Mouse (Mus musculus) limb, embryonic 12.5 days (tissue): ENCODE data around the gene Ccp110. TPM values are rescaled to one million over a fixed set of nuclear protein-coding genes. Genes with fewer than 3 reads are reported as not detected.

Source experiments
- ATAC-seq: fragments of 200-750 bp; cut with Nextera tagmentation; 2 replicates; pipeline ENCODE4 v1.8.0; 2017; ENCODE audit warnings: low read depth, moderate TSS enrichment; ENCODE audit not compliant: insufficient number of reproducible peaks, insufficient read depth, low FRiP score, low TSS enrichment
- H3K27ac ChIP-seq: fragments of 300-500 bp; sonication (generic); 2 replicates; pipeline ENCODE4 v1.5.1; 2016; ENCODE audit warnings: mild to moderate bottlenecking, moderate library complexity
- H3K27me3 ChIP-seq: fragments of 300-500 bp; sonication (generic); 2 replicates; pipeline ENCODE4 v1.6.1; 2016; ENCODE audit warnings: mild to moderate bottlenecking, moderate library complexity
- H3K36me3 ChIP-seq: fragments of 300-500 bp; sonication (generic); 2 replicates; pipeline ENCODE4 v1.6.1; 2016; ENCODE audit warnings: mild to moderate bottlenecking, moderate library complexity
- H3K4me1 ChIP-seq: fragments of 300-500 bp; sonication (generic); replicated peaks from 2 replicates; pipeline ENCODE4 v1.6.1; 2016
- H3K4me2 ChIP-seq: fragments of 300-500 bp; sonication (generic); 2 replicates; pipeline ENCODE4 v1.6.1; 2016; ENCODE audit warnings: mild to moderate bottlenecking, moderate library complexity
- H3K4me3 ChIP-seq: fragments of 300-500 bp; sonication (generic); replicated peaks from 2 replicates; pipeline ENCODE4 v1.5.1; 2016; ENCODE audit warnings: mild to moderate bottlenecking
- H3K9ac ChIP-seq: fragments of 300-500 bp; sonication (generic); replicated peaks from 2 replicates; pipeline ENCODE4 v1.6.1; 2016; ENCODE audit warnings: mild to moderate bottlenecking, moderate library complexity
- H3K9me3 ChIP-seq: fragments of 300-500 bp; sonication (generic); 2 replicates; pipeline ENCODE4 v1.6.1; 2016; ENCODE audit warnings: mild to moderate bottlenecking, moderate library complexity
- WGBS: fragments of 180-500 bp; shearing (Covaris S2); methylation state at CpG from one replicate; pipeline ENCODE4 v1.1.7; 2016; 5-methylcytosine and 5-hydroxymethylcytosine counted together
- polyA plus RNA-seq: library from polyadenylated mRNA; unstranded; fragments of >200 nt; fragmentation: Nextera tagmentation; extraction: Ambion mirVana; gene quantifications from 2 replicates; pipeline ENCODE4 v1.2.1, GENCODE M21; 2016

Gene Ccp110
- polyA plus RNA-seq, 1 experiment from 2014 or later, result 31.8 TPM

DNA sequence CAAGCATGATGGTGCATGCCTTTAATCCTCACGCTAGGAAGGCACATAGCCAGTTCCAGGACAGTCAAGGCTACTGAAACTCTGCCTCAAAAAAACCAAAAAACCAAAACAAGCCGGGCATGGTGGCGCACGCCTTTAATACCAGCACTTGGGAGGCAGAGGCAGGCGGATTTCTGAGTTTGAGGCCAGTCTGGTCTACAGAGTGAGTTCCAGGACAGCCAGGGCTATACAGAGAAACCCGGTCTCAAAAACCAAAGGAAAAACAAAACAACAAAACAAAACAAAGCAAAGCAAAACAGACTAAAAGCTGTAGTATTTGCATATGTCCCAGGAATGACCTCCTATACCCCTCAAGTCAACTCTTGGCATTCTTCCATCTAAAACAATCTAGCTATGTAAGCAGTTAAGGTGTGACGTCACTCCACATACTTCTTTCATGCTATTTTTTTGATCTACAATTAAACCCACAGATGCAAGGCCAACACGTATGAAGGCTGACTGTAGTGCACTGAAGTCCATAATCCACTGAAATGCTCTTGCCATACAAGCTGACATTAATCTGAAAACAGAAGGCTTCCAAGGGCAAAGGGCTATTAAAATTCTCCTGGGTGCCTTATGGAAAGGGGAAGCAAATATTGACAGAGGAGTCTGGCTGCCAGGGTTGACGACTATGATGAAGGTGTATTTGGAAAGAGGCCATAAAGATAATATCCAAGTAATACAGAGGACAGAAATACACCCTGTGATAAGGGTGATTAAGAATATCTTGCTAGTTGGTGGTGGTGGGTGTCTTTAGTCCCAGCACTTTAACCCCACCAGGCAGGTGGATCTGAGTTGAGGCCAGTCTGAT lies 8.1 kb upstream of the Ccp110 start:
- Histone ChIP-seq H3K27ac (no peak overlapping the region), H3K36me3 (peaks cover 4% of the 10 kb centered on the region; the same call in 1 of the 2 replicates), H3K4me1 (peaks cover 16% of the 10 kb centered on the region), H3K4me3 (peak overlapping the region; percentile 82), H3K9ac (no peak overlapping the region), H3K9me3 (no peaks in the 10 kb centered on the region), H3K27me3 (no peaks in the 10 kb centered on the region), H3K4me2 (peak overlapping the region; percentile 59)
- WGBS, result 85% methylated on average over 9 of the region's 9 CpGs
- no peak for ATAC-seq

- WGBS, result under 1% methylated on average over 66 of the region's 66 CpGs
- Histone ChIP-seq H3K9me3 (no peaks in the 10 kb centered on the region), H3K36me3 (peaks cover 4% of the 10 kb centered on the region; the same call in 1 of the 2 replicates), H3K4me1 (peaks cover 16% of the 10 kb centered on the region), H3K27ac (peak within 1 kb of the TSS; percentile 79), H3K9ac (peak within 1 kb of the TSS; percentile 85), H3K4me2 (peak within 1 kb of the TSS; percentile 59), H3K4me3 (peak within 1 kb of the TSS; percentile 82), H3K27me3 (no peaks in the 10 kb centered on the region)
- ATAC-seq, result peak; percentile 94
Measured at GRCm38 (mm10) chr7:118705101-118705961, 7.0 kb upstream of the Ccp110 start, which contains the start of gene Gde1. TSS of gene Gde1 (minus strand) at chr7:118705778.

DNA sequence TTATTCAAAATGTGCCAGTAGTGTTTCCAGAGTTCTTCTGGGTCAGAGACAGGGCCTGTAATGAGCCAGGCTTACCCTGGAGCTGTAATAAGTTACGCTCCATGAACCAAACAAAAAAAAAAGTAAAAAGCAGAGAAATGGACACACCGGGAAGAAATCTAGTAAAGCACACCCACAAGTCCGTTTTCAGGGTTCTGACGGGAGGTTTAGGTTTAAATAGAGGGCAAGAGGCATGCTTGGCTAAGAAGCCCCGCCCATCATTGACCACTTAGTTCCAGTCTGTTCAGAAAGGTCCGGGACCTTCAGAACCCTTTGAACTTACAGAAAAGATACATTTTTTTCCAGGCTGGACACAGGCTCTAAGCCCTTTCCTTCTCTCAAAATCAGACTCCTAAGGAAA lies 6.3 kb upstream of the Ccp110 start:
- H3K4me1 ChIP-seq, result peaks cover 16% of the 10 kb centered on the region
- peaks cover 4% of the 10 kb centered on the region; the same call in 1 of the 2 replicates for H3K36me3 ChIP-seq
- peak; percentile 29; the same call in 1 of the 2 replicates for ATAC-seq
- H3K4me3 ChIP-seq, result peak overlapping the region; percentile 82; the same call in 1 of the 2 replicates
- no peaks in the 10 kb centered on the region for H3K9me3 ChIP-seq
- no peak overlapping the region for H3K27ac ChIP-seq
- peak overlapping the region; percentile 59 for H3K4me2 ChIP-seq
- 39% methylated on average over 6 of the region's 6 CpGs for WGBS
- 0 out of 2 replicates have a peak overlapping the region, but pooled peaks have one; percentile 85 for H3K9ac ChIP-seq
- H3K27me3 ChIP-seq, result no peaks in the 10 kb centered on the region

DNA sequence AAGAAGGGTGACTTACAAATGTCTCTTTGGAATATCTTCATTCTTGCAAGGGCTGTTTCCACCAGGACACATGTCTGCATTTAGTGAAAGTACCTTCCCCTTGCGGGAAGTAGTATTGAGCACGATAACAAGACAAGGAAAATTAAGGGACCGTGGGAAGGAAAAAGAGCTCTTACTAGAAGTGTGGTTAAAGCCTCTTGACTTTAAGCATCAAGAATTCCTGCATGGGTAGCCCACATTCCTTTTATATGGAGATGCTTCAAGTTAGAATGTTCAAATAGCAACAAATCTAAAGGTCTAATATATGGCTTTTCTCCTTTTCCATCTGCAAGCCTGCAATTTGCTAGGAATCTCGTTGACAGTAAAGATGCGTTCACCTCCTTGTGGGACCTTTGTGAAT lies 5.9 kb upstream of the Ccp110 start:
- Histone ChIP-seq H3K27me3 (no peaks in the 10 kb centered on the region), H3K4me2 (no peak overlapping the region), H3K9ac (no peak overlapping the region), H3K4me1 (peaks cover 16% of the 10 kb centered on the region), H3K27ac (no peak overlapping the region), H3K9me3 (no peaks in the 10 kb centered on the region), H3K36me3 (peaks cover 4% of the 10 kb centered on the region; the same call in 1 of the 2 replicates), H3K4me3 (no peak overlapping the region)
- 90% methylated on average over 5 of the region's 5 CpGs for WGBS
- ATAC-seq, result no peak

GRCm38 (mm10) chr7:118707216-118707615 lies 5.1 kb upstream of the Ccp110 start:
- Histone ChIP-seq H3K9ac (no peak overlapping the region), H3K9me3 (no peaks in the 10 kb centered on the region), H3K27me3 (no peaks in the 10 kb centered on the region), H3K4me1 (peaks cover 16% of the 10 kb centered on the region), H3K36me3 (no peaks in the 10 kb centered on the region), H3K4me3 (no peak overlapping the region), H3K27ac (no peak overlapping the region), H3K4me2 (no peak overlapping the region)
- 70% methylated on average over 2 of the region's 2 CpGs for WGBS
- no peak for ATAC-seq

- ATAC-seq, result no peak
- Histone ChIP-seq H3K27ac (no peak overlapping the region), H3K9me3 (no peaks in the 10 kb centered on the region), H3K9ac (no peak overlapping the region), H3K27me3 (no peaks in the 10 kb centered on the region), H3K4me3 (no peak overlapping the region), H3K4me1 (peaks cover 18% of the 10 kb centered on the region), H3K4me2 (no peak overlapping the region), H3K36me3 (no peaks in the 10 kb centered on the region)
- WGBS, result 88% methylated on average over 3 of the region's 4 CpGs
Measured at GRCm38 (mm10) chr7:118708002-118708401, 4.3 kb upstream of the Ccp110 start.

DNA sequence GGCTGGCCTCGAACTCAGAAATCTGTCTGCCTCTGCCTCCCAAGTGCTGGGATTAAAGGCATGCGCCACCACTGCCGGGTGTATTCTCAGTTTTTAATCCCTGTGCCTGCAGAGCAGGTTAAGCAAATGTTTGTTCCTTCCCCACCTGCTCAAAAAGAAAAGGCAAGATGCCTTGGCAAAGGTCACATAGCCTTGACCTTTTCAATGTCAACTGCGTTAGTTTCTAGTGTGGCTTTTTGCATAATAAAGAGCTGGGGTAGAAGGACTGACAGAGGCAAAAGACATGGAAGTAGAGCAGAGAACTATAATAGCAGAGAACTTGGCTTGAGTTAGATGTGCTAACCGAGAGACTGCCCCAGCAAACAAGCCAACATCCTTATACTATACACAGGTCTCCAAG lies 1.6 kb upstream of the Ccp110 start:
- WGBS, result 63% methylated on average over 5 of the region's 5 CpGs

GRCm38 (mm10) chr7:118714873-118715272 lies 2.5 kb downstream of the Ccp110 start:
- Histone ChIP-seq H3K4me3 (no peak overlapping the region), H3K27me3 (no peaks in the 10 kb centered on the region), H3K36me3 (peaks cover 21% of the 10 kb centered on the region), H3K9ac (no peak overlapping the region), H3K27ac (no peak overlapping the region), H3K4me2 (no peak overlapping the region), H3K9me3 (no peaks in the 10 kb centered on the region), H3K4me1 (peaks cover 10% of the 10 kb centered on the region)
- WGBS, result 91% methylated on average over 1 of the region's 1 CpGs
- ATAC-seq, result no peak

More for the DNA sequence above, 1.6 kb upstream of the Ccp110 start:
- Histone ChIP-seq H3K9ac (no peak overlapping the region), H3K27me3 (no peaks in the 10 kb centered on the region), H3K4me1 (peaks cover 10% of the 10 kb centered on the region), H3K36me3 (peaks cover 7% of the 10 kb centered on the region; the same call in 1 of the 2 replicates), H3K4me2 (no peak overlapping the region), H3K9me3 (no peaks in the 10 kb centered on the region), H3K27ac (no peak overlapping the region), H3K4me3 (no peak overlapping the region)
- ATAC-seq, result no peak

DNA sequence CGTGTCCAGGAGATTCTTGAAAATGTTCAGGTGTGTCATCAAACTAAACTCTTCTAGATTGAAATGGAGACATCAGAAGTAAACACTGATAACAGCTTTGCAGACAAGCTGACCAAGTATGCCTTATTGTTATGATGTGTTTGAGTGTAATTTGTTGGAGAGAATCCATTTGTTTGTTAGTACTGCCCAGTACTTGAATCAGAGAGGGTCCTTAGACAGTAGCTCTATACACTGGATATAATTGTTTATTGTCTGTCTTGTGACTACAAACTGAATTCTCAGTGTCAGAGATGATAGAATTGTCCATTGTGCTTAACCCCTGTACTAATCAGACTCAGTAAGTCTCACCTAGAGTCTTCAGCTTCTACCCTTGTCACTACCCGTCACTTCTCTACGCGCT lies 5.7 kb downstream of the Ccp110 start:
- Histone ChIP-seq H3K9me3 (no peaks in the 10 kb centered on the region), H3K4me2 (no peak overlapping the region), H3K4me1 (peaks cover 8% of the 10 kb centered on the region), H3K27me3 (no peaks in the 10 kb centered on the region), H3K36me3 (peaks cover 40% of the 10 kb centered on the region), H3K9ac (no peak overlapping the region), H3K4me3 (no peak overlapping the region), H3K27ac (no peak overlapping the region)
- 91% methylated on average over 4 of the region's 4 CpGs for WGBS
- ATAC-seq, result no peak

DNA sequence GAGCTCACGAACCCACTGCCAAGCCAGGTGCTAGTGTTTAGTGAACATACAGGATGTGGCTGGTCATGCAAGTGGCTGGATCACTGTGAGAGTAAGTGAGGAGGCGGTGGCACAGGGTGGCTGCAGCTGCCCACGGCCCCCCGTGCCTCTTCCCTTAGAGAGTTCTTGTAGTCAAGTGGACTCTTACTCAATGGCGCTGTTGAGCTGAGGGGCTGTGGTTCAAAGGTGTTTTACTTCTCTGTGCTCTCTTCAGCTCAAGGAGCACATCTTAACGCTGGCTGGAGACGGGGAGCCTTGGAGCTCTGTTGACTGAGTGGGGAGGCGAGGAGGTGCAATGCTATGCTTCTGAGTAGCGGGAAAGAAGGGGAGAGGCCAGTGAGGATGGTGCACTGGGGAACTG lies 11.6 kb downstream of the Ccp110 start:
- H3K4me1 ChIP-seq, result no peaks in the 10 kb centered on the region
- 89% methylated on average over 9 of the region's 9 CpGs for WGBS
- H3K9me3 ChIP-seq, result no peaks in the 10 kb centered on the region
- H3K9ac ChIP-seq, result no peak overlapping the region
- H3K27ac ChIP-seq, result no peak overlapping the region
- H3K27me3 ChIP-seq, result no peaks in the 10 kb centered on the region
- no peak overlapping the region for H3K4me2 ChIP-seq
- H3K36me3 ChIP-seq, result peaks cover 68% of the 10 kb centered on the region
- ATAC-seq, result no peak
- no peak overlapping the region for H3K4me3 ChIP-seq

GRCm38 (mm10) chr7:118725459-118725858 lies 13.1 kb downstream of the Ccp110 start:
- Histone ChIP-seq H3K27ac (no peak overlapping the region), H3K4me1 (no peaks in the 10 kb centered on the region), H3K4me3 (no peak overlapping the region), H3K4me2 (no peak overlapping the region), H3K9ac (no peak overlapping the region), H3K9me3 (no peaks in the 10 kb centered on the region), H3K36me3 (peaks cover 84% of the 10 kb centered on the region), H3K27me3 (no peaks in the 10 kb centered on the region)
- ATAC-seq, result no peak
- 83% methylated on average over 2 of the region's 2 CpGs for WGBS
